Mouse (Mus musculus) bone marrow macrophage, adult 2 months (primary cell): ENCODE results near the gene Ldah.

ENCODE experiments used
- CTCF ChIP-seq: IDR thresholded peaks from 2 replicates; pipeline ENCODE4 v1.5.1; 2012; ENCODE audit warnings: low read depth, mild to moderate bottlenecking, low read length, moderate library complexity
- POLR2A ChIP-seq: IDR thresholded peaks from 2 replicates; pipeline ENCODE4 v1.6.1; 2012; ENCODE audit warnings: mild to moderate bottlenecking, low read depth, low read length, borderline replicate concordance

DNA sequence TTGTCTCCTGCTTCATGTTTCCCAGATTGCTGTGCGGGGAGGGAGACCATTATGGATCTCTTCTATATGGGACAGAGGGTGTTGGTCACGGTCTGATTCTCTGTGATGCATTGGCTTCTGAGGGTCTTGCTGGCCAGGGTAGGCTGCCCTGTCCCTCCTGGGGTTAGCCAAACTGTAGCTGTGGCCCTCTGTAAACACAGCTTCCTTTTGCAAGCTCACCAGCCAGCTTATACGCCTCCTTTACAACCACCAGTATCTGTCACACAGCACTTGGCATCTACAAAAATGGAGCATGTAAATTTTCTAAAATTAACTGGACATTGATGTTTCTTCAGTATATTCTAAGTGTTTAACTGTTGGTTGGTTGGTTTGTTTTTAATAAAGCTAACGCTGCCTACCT is 67.5 kb downstream of the Ldah start:
- TF ChIP-seq CTCF = no peak
- TF ChIP-seq POLR2A = no peak
